Mouse (Mus musculus) ES-Bruce4 (cell line): ENCODE results near the gene Foxe1. TPM values are rescaled to one million over a fixed set of nuclear protein-coding genes. Genes with fewer than 3 reads are reported as not detected.

Experiments
- H3K27ac ChIP-seq: 2 replicates; pipeline ENCODE4 v1.5.1; 2012; ENCODE audit warnings: low read length, inconsistent platforms; ENCODE audit not compliant: insufficient read depth
- H3K27me3 ChIP-seq: 2 replicates; pipeline ENCODE4 v1.6.1; 2012; ENCODE audit warnings: mild to moderate bottlenecking, low read length, inconsistent platforms; ENCODE audit not compliant: control insufficient read depth, poor library complexity, insufficient read depth, severe bottlenecking
- H3K36me3 ChIP-seq: 2 replicates; pipeline ENCODE4 v1.6.1; 2012; ENCODE audit warnings: inconsistent platforms, mild to moderate bottlenecking, low read length, moderate library complexity; ENCODE audit not compliant: control insufficient read depth, poor library complexity, insufficient read depth, severe bottlenecking
- H3K4me1 ChIP-seq: one replicate; pipeline ENCODE4 v1.8.1; 2011; ENCODE audit warnings: low read length; ENCODE audit not compliant: control insufficient read depth, insufficient read depth
- H3K4me3 ChIP-seq: 2 replicates; pipeline ENCODE4 v1.5.1; 2011; ENCODE audit warnings: low read depth, mild to moderate bottlenecking, low read length
- H3K9ac ChIP-seq: 2 replicates; pipeline ENCODE4 v1.6.1; 2012; ENCODE audit warnings: low read depth, mild to moderate bottlenecking, inconsistent platforms; ENCODE audit not compliant: poor library complexity, severe bottlenecking
- H3K9me3 ChIP-seq: replicated peaks from 2 replicates; pipeline ENCODE4 v1.6.1; 2012; ENCODE audit warnings: mild to moderate bottlenecking, low read length, inconsistent platforms; ENCODE audit not compliant: control insufficient read depth, poor library complexity, insufficient read depth, severe bottlenecking
- CTCF ChIP-seq: IDR thresholded peaks from one replicate; pipeline ENCODE4 v1.8.1; 2011; ENCODE audit warnings: low read depth, low read length
- EP300 ChIP-seq: IDR thresholded peaks from 2 replicates; pipeline ENCODE4 v1.6.1; 2011; ENCODE audit warnings: low read depth, low read length; ENCODE audit not compliant: insufficient read depth
- POLR2A ChIP-seq: IDR thresholded peaks from one replicate; pipeline ENCODE4 v1.8.1; 2011; ENCODE audit warnings: low read length; ENCODE audit not compliant: insufficient read depth
- polyA plus RNA-seq: library from polyadenylated mRNA; stranded (reverse); fragments of >200 nt; gene quantifications from 2 replicates; pipeline ENCODE4 v1.2.4, GENCODE M21; 2011; ENCODE audit warnings: low read depth; ENCODE audit not compliant: missing spikeins, insufficient read depth, insufficient read length

The Foxe1 gene
- polyA plus RNA-seq, 1 experiment, result 0.78 TPM

- Histone ChIP-seq H3K4me3 (peak overlapping the region; percentile 64), H3K36me3 (no peaks in the 10 kb centered on the region), H3K9ac (peak overlapping the region; percentile 75), H3K27me3 (peaks cover 16% of the 10 kb centered on the region), H3K9me3 (no peaks in the 10 kb centered on the region), H3K4me1 (no peaks in the 10 kb centered on the region), H3K27ac (no peak overlapping the region)
- TF ChIP-seq POLR2A, result no peak
- no peak for TF ChIP-seq CTCF
- no peak for TF ChIP-seq EP300
Observed at GRCm38 (mm10) chr4:46345056-46345772, 1.8 kb downstream of the Foxe1 start.

- Histone ChIP-seq H3K4me1 (no peaks in the 10 kb centered on the region), H3K9me3 (no peaks in the 10 kb centered on the region), H3K4me3 (no peak overlapping the region), H3K27ac (no peak overlapping the region), H3K36me3 (no peaks in the 10 kb centered on the region), H3K9ac (no peak overlapping the region), H3K27me3 (peaks cover 16% of the 10 kb centered on the region)
- no peak for TF ChIP-seq POLR2A
- no peak for TF ChIP-seq EP300
- no peak for TF ChIP-seq CTCF
Observed at GRCm38 (mm10) chr4:46345773-46346100, 2.3 kb downstream of the Foxe1 start.

- Histone ChIP-seq H3K4me1 (no peaks in the 10 kb centered on the region), H3K27me3 (peaks cover 16% of the 10 kb centered on the region), H3K4me3 (no peak overlapping the region), H3K9ac (no peak overlapping the region), H3K36me3 (no peaks in the 10 kb centered on the region), H3K9me3 (no peaks in the 10 kb centered on the region), H3K27ac (no peak overlapping the region)
- TF ChIP-seq POLR2A (no peak), CTCF (no peak), EP300 (no peak)
Observed at GRCm38 (mm10) chr4:46346221-46346620, 2.8 kb downstream of the Foxe1 start.

- H3K27me3 ChIP-seq, result peaks cover 16% of the 10 kb centered on the region
- no peaks in the 10 kb centered on the region for H3K9me3 ChIP-seq
- H3K4me3 ChIP-seq, result no peak overlapping the region
- no peaks in the 10 kb centered on the region for H3K36me3 ChIP-seq
- TF ChIP-seq POLR2A, result no peak
- TF ChIP-seq CTCF, result no peak
- no peak for TF ChIP-seq EP300
- no peak overlapping the region for H3K9ac ChIP-seq
- H3K4me1 ChIP-seq, result no peaks in the 10 kb centered on the region
- no peak overlapping the region for H3K27ac ChIP-seq
Observed at GRCm38 (mm10) chr4:46347141-46347540, 3.7 kb downstream of the Foxe1 start.

GRCm38 (mm10) chr4:46347580-46348515, 4.4 kb downstream of the Foxe1 start:
- no peak overlapping the region for H3K27ac ChIP-seq
- H3K9ac ChIP-seq, result no peak overlapping the region

GRCm38 (mm10) chr4:46348897-46349296, 5.5 kb downstream of the Foxe1 start:
- H3K9ac ChIP-seq, result no peak overlapping the region
- no peak overlapping the region for H3K4me3 ChIP-seq
- no peaks in the 10 kb centered on the region for H3K36me3 ChIP-seq
- H3K27ac ChIP-seq, result no peak overlapping the region
- no peak for TF ChIP-seq CTCF
- TF ChIP-seq POLR2A, result no peak
- no peak for TF ChIP-seq EP300
- H3K4me1 ChIP-seq, result no peaks in the 10 kb centered on the region
- peaks cover 13% of the 10 kb centered on the region for H3K27me3 ChIP-seq
- no peaks in the 10 kb centered on the region for H3K9me3 ChIP-seq

More at GRCm38 (mm10) chr4:46347580-46348515, 4.4 kb downstream of the Foxe1 start:
- TF ChIP-seq POLR2A (no peak), CTCF (no peak)
- Histone ChIP-seq H3K27me3 (peaks cover 16% of the 10 kb centered on the region), H3K4me1 (no peaks in the 10 kb centered on the region), H3K9me3 (no peaks in the 10 kb centered on the region), H3K36me3 (no peaks in the 10 kb centered on the region), H3K4me3 (no peak overlapping the region)
